Mouse (Mus musculus): Measurements from ENCODE around the gene Ubtd1. TPM values are rescaled to one million over a fixed set of nuclear protein-coding genes. Genes with fewer than 3 reads are reported as not detected.
A peak's percentile ranks its signal among the peaks of the same experiment; 100 is the strongest.

The Ubtd1 gene
- polyA plus RNA-seq, 1 experiment from 2014 or later = 35.9 TPM

DNA sequence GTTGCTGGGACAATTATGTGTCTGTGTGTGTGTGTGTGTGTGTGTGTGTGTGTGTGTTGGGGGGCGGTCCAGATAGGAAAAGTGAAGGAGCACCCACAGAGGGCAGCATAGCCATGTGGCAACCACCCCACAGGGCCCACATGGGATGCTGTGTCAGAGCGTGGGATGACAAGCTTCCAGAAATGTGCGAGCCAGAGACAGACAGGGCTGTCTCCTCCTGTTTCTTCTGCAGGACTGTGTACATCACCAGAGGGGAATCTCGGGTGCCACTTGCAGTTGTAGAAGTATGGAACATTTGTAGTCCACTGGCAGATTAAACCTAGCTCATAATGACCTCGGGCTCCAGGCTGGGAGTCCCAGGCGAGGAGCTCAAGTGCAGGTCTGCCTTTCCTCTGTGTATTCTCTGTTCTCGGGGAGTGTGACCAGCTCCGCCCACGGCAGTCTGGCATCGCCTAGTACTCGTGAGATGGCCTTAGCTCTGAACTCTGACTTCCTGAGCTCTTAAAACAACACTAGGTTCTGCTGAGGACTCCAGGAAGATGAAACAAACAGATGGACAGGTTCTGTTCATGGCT is 53.4 kb downstream of the Ubtd1 start:
- Histone ChIP-seq H3K36me3 (ENCODE audit: insufficient read depth, low read length) (0 out of 2 replicates have a peak, but pooled peaks cover 9% of the 10 kb centered on the region), H3K4me3 (ENCODE audit: low read length) (no peak overlapping the region), H3K27ac (ENCODE audit: low read length) (0 out of 2 replicates have a peak overlapping the region, but pooled peaks have one; percentile 20), H3K4me2 (replicated peaks; ENCODE audit: low read depth, low read length) (no peak overlapping the region), H3K9ac (replicated peaks; ENCODE audit: low read length) (no peak overlapping the region), H3K4me1 (ENCODE audit: insufficient read depth, low read length) (0 out of 2 replicates have a peak, but pooled peaks cover 7% of the 10 kb centered on the region), H3K27me3 (ENCODE audit: insufficient read depth, low read length) (no peaks in the 10 kb centered on the region), H3K9me3 (ENCODE audit: low read length) (no peaks in the 10 kb centered on the region)
- WGBS = 47% methylated on average over 11 of the region's 11 CpGs
- no peak for ATAC-seq (ENCODE audit: low FRiP score, low TSS enrichment)

DNA sequence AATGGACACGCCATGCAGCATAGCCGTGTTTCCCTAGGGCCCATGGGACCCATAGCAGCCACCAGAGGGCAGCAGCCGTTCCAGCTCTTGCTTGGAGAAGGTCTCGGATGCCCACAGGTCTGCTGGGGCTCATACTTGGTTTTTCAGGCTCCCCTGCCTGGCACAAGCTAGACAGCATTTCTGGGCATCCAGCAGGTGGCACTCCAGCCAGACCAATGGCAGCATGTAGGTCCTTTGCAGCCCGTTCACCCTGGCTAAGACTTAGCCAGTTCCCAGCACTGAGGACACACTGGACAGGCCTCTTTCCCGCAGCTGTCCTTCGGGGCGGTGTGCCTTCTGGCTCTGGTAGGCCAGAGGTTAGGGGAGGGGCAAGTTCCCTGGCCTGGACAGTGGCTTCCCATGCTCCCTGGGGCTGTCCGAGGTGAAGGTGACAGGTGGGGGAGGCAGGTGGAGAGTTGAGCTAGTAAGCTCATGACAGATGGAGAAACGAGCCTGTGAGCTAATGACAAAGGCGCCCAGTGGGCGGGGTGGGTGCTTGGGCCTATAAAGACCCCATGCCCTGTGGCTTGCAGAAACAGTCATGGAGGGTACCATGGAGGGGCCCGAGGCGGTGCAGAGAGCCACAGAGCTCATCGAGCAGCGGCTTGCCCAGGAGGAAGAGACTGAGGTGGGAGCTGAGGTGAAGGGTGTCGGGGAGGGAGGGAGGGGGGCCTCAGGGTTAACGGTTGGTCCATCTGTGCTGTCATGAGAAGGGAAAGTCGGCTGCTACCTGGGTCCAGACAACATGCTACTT is 54.1 kb downstream of the Ubtd1 start, which contains the start of gene Ankrd2:
Gene Ankrd2 (plus strand): TSS at position 545 of the 793 bp plus-strand sequence.
- Histone ChIP-seq H3K27ac (ENCODE audit: low read length) (0 out of 2 replicates have a peak within 1 kb of the TSS, but pooled peaks have one; percentile 20), H3K36me3 (ENCODE audit: insufficient read depth, low read length) (0 out of 2 replicates have a peak, but pooled peaks cover 9% of the 10 kb centered on the region), H3K9ac (replicated peaks; ENCODE audit: low read length) (no peak within 1 kb of the TSS), H3K9me3 (ENCODE audit: low read length) (no peaks in the 10 kb centered on the region), H3K4me3 (ENCODE audit: low read length) (no peak within 1 kb of the TSS), H3K27me3 (ENCODE audit: insufficient read depth, low read length) (no peaks in the 10 kb centered on the region), H3K4me2 (replicated peaks; ENCODE audit: low read depth, low read length) (no peak within 1 kb of the TSS), H3K4me1 (ENCODE audit: insufficient read depth, low read length) (0 out of 2 replicates have a peak, but pooled peaks cover 7% of the 10 kb centered on the region)
- 60% methylated on average over 19 of the region's 19 CpGs for WGBS
- peak; percentile 84 for ATAC-seq (ENCODE audit: low FRiP score, low TSS enrichment)

DNA sequence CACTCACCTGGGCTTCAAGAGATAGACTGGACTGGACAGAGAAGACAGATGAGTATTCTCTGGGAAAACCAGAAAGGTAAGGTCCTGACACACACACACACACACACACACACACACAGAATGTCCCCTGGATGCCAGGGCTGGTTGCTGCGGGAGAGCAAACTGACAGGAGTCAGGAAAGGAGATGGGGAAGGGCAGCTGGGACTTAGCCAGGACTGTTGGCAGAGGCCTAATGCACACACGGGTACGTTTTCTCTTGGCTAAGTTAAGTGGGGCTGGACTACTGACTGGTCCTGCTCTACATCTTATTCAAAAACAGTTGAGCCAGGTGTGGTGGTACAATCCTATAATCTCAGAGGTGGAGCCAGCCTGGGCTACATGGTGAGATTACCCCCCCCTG is 54.8 kb downstream of the Ubtd1 start:
- no peak overlapping the region for H3K4me3 ChIP-seq (ENCODE audit: low read length)
- H3K9ac ChIP-seq (replicated peaks; ENCODE audit: low read length) = no peak overlapping the region
- 0 out of 2 replicates have a peak, but pooled peaks cover 9% of the 10 kb centered on the region for H3K36me3 ChIP-seq (ENCODE audit: insufficient read depth, low read length)
- H3K27ac ChIP-seq (ENCODE audit: low read length) = no peak overlapping the region
- WGBS = 95% methylated on average over 3 of the region's 3 CpGs
- H3K27me3 ChIP-seq (ENCODE audit: insufficient read depth, low read length) = no peaks in the 10 kb centered on the region
- H3K4me1 ChIP-seq (ENCODE audit: insufficient read depth, low read length) = 0 out of 2 replicates have a peak, but pooled peaks cover 7% of the 10 kb centered on the region
- ATAC-seq (ENCODE audit: low FRiP score, low TSS enrichment) = no peak
- H3K4me2 ChIP-seq (replicated peaks; ENCODE audit: low read depth, low read length) = no peak overlapping the region
- H3K9me3 ChIP-seq (ENCODE audit: low read length) = no peaks in the 10 kb centered on the region

DNA sequence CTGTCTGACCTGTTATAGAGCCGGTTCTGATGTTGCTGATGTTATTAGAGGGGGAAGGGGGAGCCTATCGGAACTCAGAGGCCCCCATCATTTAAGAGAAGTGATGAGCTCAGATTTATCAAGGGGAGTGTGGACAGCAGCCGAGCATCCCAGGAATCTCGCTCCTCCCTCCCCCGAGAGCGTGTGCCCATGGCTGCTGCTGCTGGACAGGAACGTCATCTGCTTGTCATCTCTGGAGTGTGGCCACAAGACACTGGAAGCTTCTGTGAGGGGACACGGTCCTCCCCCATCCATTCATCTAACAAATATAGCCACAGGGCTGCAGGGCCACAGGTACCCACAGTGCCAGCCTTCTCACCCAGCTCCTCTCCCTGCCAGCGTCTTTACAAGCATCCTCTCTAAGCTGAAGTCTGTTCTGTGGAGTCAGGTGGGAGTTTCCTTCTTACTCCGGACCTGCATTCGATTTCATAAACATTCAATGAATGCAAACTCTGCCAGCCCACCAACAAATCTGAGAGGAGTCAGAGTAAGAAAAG is 55.7 kb downstream of the Ubtd1 start:
- 0 out of 2 replicates have a peak, but pooled peaks cover 7% of the 10 kb centered on the region for H3K4me1 ChIP-seq (ENCODE audit: insufficient read depth, low read length)
- 64% methylated on average over 11 of the region's 11 CpGs for WGBS
- no peaks in the 10 kb centered on the region for H3K9me3 ChIP-seq (ENCODE audit: low read length)
- no peak overlapping the region for H3K4me3 ChIP-seq (ENCODE audit: low read length)
- H3K27ac ChIP-seq (ENCODE audit: low read length) = no peak overlapping the region
- H3K9ac ChIP-seq (replicated peaks; ENCODE audit: low read length) = no peak overlapping the region
- H3K27me3 ChIP-seq (ENCODE audit: insufficient read depth, low read length) = no peaks in the 10 kb centered on the region
- 0 out of 2 replicates have a peak, but pooled peaks cover 9% of the 10 kb centered on the region for H3K36me3 ChIP-seq (ENCODE audit: insufficient read depth, low read length)
- no peak overlapping the region for H3K4me2 ChIP-seq (replicated peaks; ENCODE audit: low read depth, low read length)
- no peak for ATAC-seq (ENCODE audit: low FRiP score, low TSS enrichment)

DNA sequence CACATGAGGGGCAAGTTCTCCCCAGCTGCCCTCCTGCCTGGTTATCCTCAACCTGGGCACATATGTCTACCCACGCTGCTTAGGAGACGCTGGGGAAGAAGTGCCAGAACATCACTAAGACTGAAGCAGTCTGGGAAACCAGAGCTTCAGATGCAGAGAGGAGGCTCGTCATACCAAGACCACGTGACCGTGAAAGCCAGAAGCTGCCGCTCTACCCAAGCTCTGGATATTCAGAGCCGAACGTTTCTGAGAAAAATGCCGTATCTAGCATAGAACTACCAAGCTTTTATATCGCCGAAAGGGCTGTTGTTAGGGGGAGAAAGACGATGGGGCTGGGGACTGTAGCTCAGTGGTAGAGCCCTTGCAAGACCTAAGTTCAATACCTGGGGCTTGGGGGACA is 56.7 kb downstream of the Ubtd1 start:
- no peaks in the 10 kb centered on the region for H3K9me3 ChIP-seq (ENCODE audit: low read length)
- H3K4me1 ChIP-seq (ENCODE audit: insufficient read depth, low read length) = 0 out of 2 replicates have a peak, but pooled peaks cover 7% of the 10 kb centered on the region
- no peak for ATAC-seq (ENCODE audit: low FRiP score, low TSS enrichment)
- H3K9ac ChIP-seq (replicated peaks; ENCODE audit: low read length) = no peak overlapping the region
- H3K27ac ChIP-seq (ENCODE audit: low read length) = no peak overlapping the region
- WGBS = 89% methylated on average over 12 of the region's 12 CpGs
- H3K36me3 ChIP-seq (ENCODE audit: insufficient read depth, low read length) = 0 out of 2 replicates have a peak, but pooled peaks cover 7% of the 10 kb centered on the region
- H3K27me3 ChIP-seq (ENCODE audit: insufficient read depth, low read length) = no peaks in the 10 kb centered on the region
- no peak overlapping the region for H3K4me3 ChIP-seq (ENCODE audit: low read length)
- H3K4me2 ChIP-seq (replicated peaks; ENCODE audit: low read depth, low read length) = no peak overlapping the region

- Histone ChIP-seq H3K27me3 (ENCODE audit: insufficient read depth, low read length) (no peaks in the 10 kb centered on the region), H3K27ac (ENCODE audit: low read length) (no peak overlapping the region), H3K9me3 (ENCODE audit: low read length) (no peaks in the 10 kb centered on the region), H3K4me2 (replicated peaks; ENCODE audit: low read depth, low read length) (no peak overlapping the region), H3K36me3 (ENCODE audit: insufficient read depth, low read length) (no peaks in the 10 kb centered on the region), H3K9ac (replicated peaks; ENCODE audit: low read length) (no peak overlapping the region), H3K4me1 (ENCODE audit: insufficient read depth, low read length) (peaks cover 5% of the 10 kb centered on the region), H3K4me3 (ENCODE audit: low read length) (no peak overlapping the region)
- WGBS = 97% methylated on average over 6 of the region's 6 CpGs
- no peak for ATAC-seq (ENCODE audit: low FRiP score, low TSS enrichment)
These were observed 62.4 kb downstream of the Ubtd1 start for GRCm38 (mm10) chr19:42043988-42044387.

DNA sequence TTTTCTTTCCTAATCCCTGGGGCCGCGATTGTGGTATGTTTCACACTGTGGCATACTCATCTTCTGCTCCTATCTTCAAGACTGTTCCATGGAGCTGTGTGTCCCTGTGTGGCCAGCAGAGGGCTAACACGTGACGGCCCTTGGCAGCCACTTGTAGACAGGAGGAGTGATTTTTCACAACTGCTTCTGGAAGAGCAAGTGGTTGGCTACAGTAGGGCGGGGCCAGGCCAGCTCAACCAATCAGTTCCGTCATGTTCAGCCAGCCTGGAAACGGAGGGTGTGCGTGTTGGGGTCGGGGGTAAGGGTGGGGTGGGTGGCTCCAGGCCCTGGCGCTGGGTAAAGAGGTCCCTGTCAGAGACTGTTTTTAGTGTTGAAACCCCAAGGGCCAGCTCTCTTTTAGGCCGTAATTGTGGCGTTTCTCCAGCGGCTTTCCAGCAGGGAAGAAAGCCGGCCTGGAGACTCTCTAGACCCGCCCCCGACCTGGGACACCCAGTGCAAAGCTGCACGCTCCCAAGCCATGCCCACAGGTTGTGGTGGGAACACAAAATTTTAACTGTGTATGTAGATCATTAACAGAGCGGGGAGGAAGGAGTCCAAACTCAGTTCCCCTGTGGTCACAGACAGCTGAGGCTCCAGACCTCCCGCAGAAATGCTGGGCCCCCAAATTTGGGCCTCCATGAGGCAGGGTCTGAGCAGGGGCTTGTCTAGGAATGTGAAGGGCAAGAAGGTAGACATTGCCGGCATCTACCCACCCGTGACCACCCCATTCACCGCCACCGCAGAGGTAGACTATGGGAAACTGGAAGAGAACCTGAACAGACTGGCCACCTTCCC is 63.9 kb downstream of the Ubtd1 start, which contains the start of gene Hoga1:
Gene Hoga1 (plus strand): TSS at position 342 of the 834 bp plus-strand sequence.
- Histone ChIP-seq H3K4me3 (ENCODE audit: low read length) (peak within 1 kb of the TSS; percentile 46), H3K4me2 (replicated peaks; ENCODE audit: low read depth, low read length) (peak within 1 kb of the TSS; percentile 56), H3K9ac (replicated peaks; ENCODE audit: low read length) (peak within 1 kb of the TSS; percentile 63), H3K9me3 (ENCODE audit: low read length) (no peaks in the 10 kb centered on the region), H3K4me1 (ENCODE audit: insufficient read depth, low read length) (peaks cover 5% of the 10 kb centered on the region), H3K27ac (ENCODE audit: low read length) (peak within 1 kb of the TSS; percentile 79), H3K27me3 (ENCODE audit: insufficient read depth, low read length) (no peaks in the 10 kb centered on the region), H3K36me3 (ENCODE audit: insufficient read depth, low read length) (no peaks in the 10 kb centered on the region)
- WGBS = 20% methylated on average over 23 of the region's 23 CpGs
- peak; percentile 97 for ATAC-seq (ENCODE audit: low FRiP score, low TSS enrichment)

DNA sequence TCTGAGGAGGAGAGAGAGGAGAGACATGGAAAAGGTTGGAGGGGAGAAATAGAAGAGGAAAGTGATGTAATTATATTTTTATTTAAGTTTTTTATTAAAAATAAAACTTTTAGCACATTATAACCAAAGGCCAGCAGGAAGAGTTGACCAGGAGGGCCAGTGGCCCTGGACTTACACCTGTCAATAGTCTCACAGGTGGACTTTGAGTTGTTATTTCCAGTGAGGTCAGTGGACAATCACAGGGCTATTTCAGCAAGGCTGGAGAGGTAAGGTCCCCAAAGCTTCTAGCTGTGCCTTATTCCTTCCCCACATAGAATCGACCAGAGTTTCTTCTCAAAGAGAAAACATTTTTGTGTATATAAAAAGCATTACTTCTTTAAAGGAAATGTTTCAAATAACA is 68.7 kb downstream of the Ubtd1 start:
- H3K27ac ChIP-seq (ENCODE audit: low read length) = no peak overlapping the region
- H3K4me3 ChIP-seq (ENCODE audit: low read length) = no peak overlapping the region
- ATAC-seq (ENCODE audit: low FRiP score, low TSS enrichment) = no peak
- no peaks in the 10 kb centered on the region; the same call in 1 of the 2 replicates for H3K36me3 ChIP-seq (ENCODE audit: insufficient read depth, low read length)
- WGBS = 74% methylated on average over 1 of the region's 1 CpGs
- no peak overlapping the region for H3K9ac ChIP-seq (replicated peaks; ENCODE audit: low read length)
- H3K4me1 ChIP-seq (ENCODE audit: insufficient read depth, low read length) = peaks cover 14% of the 10 kb centered on the region
- no peaks in the 10 kb centered on the region for H3K9me3 ChIP-seq (ENCODE audit: low read length)
- H3K4me2 ChIP-seq (replicated peaks; ENCODE audit: low read depth, low read length) = no peak overlapping the region
- H3K27me3 ChIP-seq (ENCODE audit: insufficient read depth, low read length) = no peaks in the 10 kb centered on the region

GRCm38 (mm10) chr19:42051351-42051750 is 69.8 kb downstream of the Ubtd1 start:
- no peaks in the 10 kb centered on the region for H3K27me3 ChIP-seq (ENCODE audit: insufficient read depth, low read length)
- H3K4me1 ChIP-seq (ENCODE audit: insufficient read depth, low read length) = peaks cover 8% of the 10 kb centered on the region; the same call in 1 of the 2 replicates
- ATAC-seq (ENCODE audit: low FRiP score, low TSS enrichment) = no peak
- H3K9me3 ChIP-seq (ENCODE audit: low read length) = no peaks in the 10 kb centered on the region
- WGBS = 83% methylated on average over 3 of the region's 3 CpGs
- H3K27ac ChIP-seq (ENCODE audit: low read length) = no peak overlapping the region
- H3K4me2 ChIP-seq (replicated peaks; ENCODE audit: low read depth, low read length) = no peak overlapping the region
- no peak overlapping the region for H3K4me3 ChIP-seq (ENCODE audit: low read length)
- H3K9ac ChIP-seq (replicated peaks; ENCODE audit: low read length) = no peak overlapping the region
- H3K36me3 ChIP-seq (ENCODE audit: insufficient read depth, low read length) = no peaks in the 10 kb centered on the region; the same call in 1 of the 2 replicates

Measured in kidney, embryonic 16.5 days (tissue).